Mouse (Mus musculus) left cerebral cortex, adult 9 months (tissue): ENCODE measurements at regions not wholly inside any gene's neighbourhood (a gene's known extent, or its start where the extent isn't known, plus 50 kb on each side); places are given as distances from the start of the nearest gene placed in this dataset.

ENCODE experiments used
- DNase-seq, 2 experiments: peaks; one replicate each; pipeline ENCODE4 v3.0.0; 2022; ENCODE audit warnings: low spot score in 2 of 2

GRCm38 (mm10) chr17:15981558-15981957 lies 150.7 kb upstream of the Rgmb start:
- DNase-seq, result no peak

- DNase-seq, result no peak
Observed at GRCm38 (mm10) chr17:15977374-15978031, 146.7 kb upstream of the Rgmb start.

GRCm38 (mm10) chr17:15971351-15971685 lies 140.5 kb upstream of the Rgmb start:
- no peak for DNase-seq

GRCm38 (mm10) chr17:15970481-15971350 lies 139.9 kb upstream of the Rgmb start:
- DNase-seq, result no peak

GRCm38 (mm10) chr17:15968331-15968730 lies 137.5 kb upstream of the Rgmb start:
- no peak for DNase-seq

- DNase-seq, result no peak
Observed at GRCm38 (mm10) chr17:15955656-15956055, 124.8 kb upstream of the Rgmb start.

- no peak for DNase-seq
Observed at GRCm38 (mm10) chr17:15951641-15952040, 120.8 kb upstream of the Rgmb start.

GRCm38 (mm10) chr17:15949753-15950152 lies 118.9 kb upstream of the Rgmb start:
- no peak for DNase-seq

- no peak for DNase-seq
Observed at GRCm38 (mm10) chr17:15942378-15942777, 111.5 kb upstream of the Rgmb start.

- no peak for DNase-seq
Observed at GRCm38 (mm10) chr17:15918609-15919008, 87.8 kb upstream of the Rgmb start.

GRCm38 (mm10) chr17:15898689-15899419 lies 68.0 kb upstream of the Rgmb start:
- DNase-seq, result no peak

GRCm38 (mm10) chr17:15895968-15896367 lies 65.1 kb upstream of the Rgmb start:
- no peak for DNase-seq

GRCm38 (mm10) chr17:15891896-15892675 lies 61.2 kb upstream of the Rgmb start:
- DNase-seq, result peak; percentile 2 to 3

GRCm38 (mm10) chr17:15890595-15891140 lies 59.8 kb upstream of the Rgmb start:
- no peak for DNase-seq

- no peak for DNase-seq
Observed at GRCm38 (mm10) chr17:15882803-15883202, 52.0 kb upstream of the Rgmb start.

GRCm38 (mm10) chr17:15882245-15882644 lies 51.4 kb upstream of the Rgmb start:
- no peak for DNase-seq
